Mouse (Mus musculus) hindlimb bud, embryonic 11.5 days (tissue): Measurements from ENCODE around the gene Use1.
"Not testable (repeated sequence)": the region's sequence is repeated elsewhere in the genome, so short reads cannot be mapped to it uniquely, and the experiment has no call there.

Experiments used
- DNase-seq: peaks from one replicate; pipeline ENCODE4 v3.0.0-alpha.2; 2012; ENCODE audit warnings: low read depth, low spot score; ENCODE audit errors: extremely low spot score

The Use1 gene

GRCm38 (mm10) chr8:71366771-71367528 is at the start of gene Use1:
Use1 (plus strand) TSS chr8:71366848.
- peak; percentile 86 for DNase-seq

DNA sequence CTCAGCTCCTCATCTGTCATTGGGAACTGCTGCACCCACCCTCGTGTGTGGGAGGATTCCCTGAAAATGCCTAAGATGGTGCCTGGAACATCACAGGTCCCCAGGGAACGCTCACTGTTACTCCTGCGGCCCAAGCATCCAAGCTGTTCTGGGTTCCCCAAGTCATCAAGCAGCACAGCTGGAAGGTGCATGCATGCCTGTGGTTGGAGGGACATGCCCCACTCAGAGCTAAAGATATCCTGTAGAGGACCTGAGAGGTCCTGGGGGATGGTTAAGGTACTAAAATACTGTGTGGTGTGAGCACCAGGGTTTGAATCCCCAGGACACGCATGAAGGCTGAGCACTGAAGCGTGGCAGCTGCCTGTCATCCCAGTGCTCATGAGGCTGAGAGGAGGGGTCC is 48.0 kb upstream of the Use1 start:
- not testable (repeated sequence) for DNase-seq

DNA sequence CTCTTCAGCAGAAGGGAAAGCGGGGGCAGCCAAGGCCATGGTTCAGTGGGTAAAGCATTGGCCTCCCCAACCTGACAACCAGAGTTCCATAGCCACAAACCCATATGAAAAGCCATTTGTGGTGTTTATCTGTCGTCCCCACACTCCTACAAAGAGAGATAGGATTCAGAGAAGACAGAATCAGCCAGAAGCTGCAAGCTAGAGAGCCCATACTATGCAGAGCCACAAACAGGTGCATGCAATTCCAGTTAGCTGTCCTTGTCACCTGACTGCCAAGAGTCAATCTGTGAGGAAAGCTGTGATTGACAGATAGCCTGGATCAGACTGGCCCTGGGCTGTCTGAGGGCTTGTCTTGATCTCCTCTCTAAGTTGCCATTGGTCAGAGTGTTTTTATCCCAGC is 46.9 kb upstream of the Use1 start:
- not testable (repeated sequence) for DNase-seq

DNA sequence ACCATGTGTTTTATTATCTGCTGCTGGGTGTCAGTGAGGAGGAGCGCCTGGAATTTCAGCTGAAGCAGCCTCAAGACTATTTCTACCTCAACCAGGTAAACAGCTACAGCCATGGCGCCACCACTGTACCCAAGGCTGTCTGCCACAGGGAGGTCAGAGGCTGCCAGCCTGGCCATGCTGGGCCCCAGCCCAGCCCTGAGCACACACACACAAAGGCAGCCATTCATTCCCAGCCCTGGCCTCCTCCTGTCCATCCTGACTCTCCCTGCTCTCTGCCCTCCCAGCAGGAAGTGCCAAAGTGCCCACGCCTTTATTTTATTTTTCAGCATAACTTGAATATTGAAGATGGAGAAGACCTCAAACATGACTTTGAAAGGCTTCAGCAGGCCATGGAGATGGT is 43.7 kb upstream of the Use1 start:
- DNase-seq, result no peak

DNA sequence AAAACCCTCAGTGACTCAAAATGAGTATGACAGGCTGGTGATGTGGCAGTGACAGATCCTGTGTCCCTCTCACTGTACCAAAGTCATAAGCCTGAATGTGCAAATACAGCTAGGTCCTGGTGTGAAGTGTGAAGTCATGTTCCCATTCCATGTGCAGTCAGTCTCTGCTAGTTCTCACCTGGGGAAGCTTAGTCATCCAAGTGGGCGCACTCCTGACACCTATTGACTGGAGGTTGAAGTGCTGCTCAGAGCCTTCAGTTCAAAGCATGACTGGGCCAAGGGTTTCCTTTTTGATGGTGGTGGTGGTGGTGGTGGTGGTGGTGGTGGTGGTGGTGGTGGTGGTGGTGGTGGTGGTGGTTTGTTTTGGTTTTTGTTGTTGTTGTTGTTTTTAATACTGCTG is 41.8 kb upstream of the Use1 start:
- DNase-seq, result no peak

GRCm38 (mm10) chr8:71337834-71338233 is 28.8 kb upstream of the Use1 start:
- not testable (repeated sequence) for DNase-seq

- DNase-seq, result peak; percentile 18
These were observed 26.0 kb upstream of the Use1 start for GRCm38 (mm10) chr8:71340625-71341024.

GRCm38 (mm10) chr8:71346581-71346980 is 20.1 kb upstream of the Use1 start:
- DNase-seq, result no peak

DNA sequence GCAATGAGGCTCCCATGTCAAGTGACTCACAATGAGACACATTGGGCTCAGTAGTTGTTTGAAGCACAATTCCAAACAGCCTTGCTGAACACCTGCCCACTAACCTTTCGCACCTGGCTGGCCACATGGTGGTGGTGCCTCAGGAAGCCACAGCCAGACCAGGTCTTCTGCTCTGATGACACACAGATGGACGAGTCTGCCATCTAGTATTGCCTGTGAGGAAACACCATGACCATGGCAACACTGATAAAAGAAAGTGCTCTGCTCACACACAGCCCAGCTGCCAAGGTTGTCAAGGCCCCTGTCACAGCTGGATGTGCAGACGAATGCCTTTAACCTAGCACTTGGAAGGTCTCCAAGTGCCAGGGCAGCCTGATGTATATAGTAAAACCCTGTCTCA is 15.5 kb upstream of the Use1 start:
- DNase-seq, result no peak

DNA sequence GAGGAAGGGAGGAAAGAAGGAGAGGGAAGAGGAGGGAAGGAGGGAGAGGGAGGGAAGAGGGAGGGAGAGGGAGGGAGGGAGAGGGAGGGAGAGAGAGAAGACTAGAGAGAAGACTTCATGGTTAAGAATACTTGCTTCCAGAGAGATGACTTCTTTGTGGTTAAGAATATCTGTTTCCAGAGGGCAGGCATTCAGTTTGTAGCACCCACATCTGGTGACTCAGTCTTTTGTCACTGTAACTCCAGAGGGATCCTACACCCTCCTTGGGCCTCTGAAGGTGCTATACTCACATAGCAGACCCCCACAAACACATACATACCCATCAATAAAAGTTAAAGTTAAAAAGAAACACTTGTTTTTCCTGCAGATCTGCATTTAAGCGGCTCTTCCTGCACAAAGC is 15.1 kb upstream of the Use1 start:
- DNase-seq, result no peak

DNA sequence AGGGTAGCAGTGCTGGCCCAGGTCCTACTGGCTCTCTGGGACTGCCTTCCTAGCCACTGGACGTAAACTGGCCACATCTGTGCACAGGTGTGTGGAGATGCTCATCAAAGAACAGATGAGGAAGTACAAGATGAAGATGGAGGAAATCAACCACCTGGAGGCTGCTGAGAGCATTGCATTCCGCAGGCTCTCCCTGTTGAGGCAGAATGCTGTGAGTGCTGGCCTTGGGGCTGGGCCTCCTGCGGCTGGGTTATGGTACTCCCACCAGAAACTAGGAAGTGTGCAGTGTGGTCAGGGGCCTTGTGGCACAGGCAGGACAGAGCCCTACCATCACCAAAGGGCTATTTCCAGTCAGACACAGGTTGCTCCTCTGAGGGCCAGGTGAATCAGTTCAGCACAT is 8.6 kb upstream of the Use1 start:
- no peak for DNase-seq

GRCm38 (mm10) chr8:71367529-71368176 is 1.0 kb downstream of the Use1 start:
- DNase-seq, result no peak

DNA sequence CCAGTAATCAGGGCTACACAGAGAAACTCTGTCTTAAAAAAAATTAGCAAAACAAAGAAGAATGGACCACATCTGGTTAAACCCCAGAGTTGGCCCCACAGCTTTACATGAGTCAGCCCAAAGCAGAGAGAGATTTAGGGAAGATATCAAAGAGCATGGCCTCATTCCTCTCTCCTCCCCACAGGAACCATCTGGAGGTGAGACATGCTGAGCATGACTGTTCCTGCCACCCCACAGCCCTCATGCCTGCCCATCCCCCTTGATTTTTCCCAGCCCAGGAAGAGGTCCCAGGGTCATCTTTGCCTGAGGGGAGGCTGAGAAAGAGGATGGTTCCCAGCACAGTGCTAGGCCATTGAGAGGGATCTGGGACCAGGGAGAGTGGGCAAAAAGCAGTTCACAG is 1.7 kb downstream of the Use1 start:
- no peak for DNase-seq

GRCm38 (mm10) chr8:71369040-71369718 is 2.5 kb downstream of the Use1 start:
- DNase-seq, result no peak

DNA sequence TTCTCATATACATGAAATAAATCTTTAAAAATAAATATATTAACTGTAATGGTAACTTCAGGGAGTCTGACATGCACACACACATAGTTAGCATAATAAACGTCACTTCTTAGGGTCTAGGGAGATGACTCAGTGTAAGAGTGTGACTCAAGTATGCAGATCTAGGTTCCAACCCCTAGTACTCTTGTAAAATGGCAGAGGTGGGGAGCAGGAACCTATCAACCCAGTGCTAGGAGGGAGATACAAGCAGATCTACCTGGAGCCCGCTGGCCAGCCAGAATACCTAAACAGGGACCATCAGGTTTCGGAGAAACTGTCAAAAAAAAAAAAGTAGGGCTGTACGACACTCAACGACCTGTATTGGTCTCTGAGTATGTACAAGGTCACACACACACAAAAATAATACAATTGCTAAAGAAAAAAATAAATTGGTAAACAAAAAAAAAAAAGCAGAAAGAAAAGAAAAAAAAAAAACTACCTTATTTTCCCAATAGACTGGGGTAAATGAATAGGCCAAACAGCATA is 4.1 kb downstream of the Use1 start:
- DNase-seq, result no peak

- peak; percentile 96 for DNase-seq
These were observed 4.7 kb downstream of the Use1 start, which contains the start of gene Ocel1 for GRCm38 (mm10) chr8:71371236-71371848. Ocel1 (plus strand) TSS chr8:71371298.

- no peak for DNase-seq
These were observed 5.8 kb downstream of the Use1 start for GRCm38 (mm10) chr8:71372427-71372826.

GRCm38 (mm10) chr8:71373000-71373399 is 6.4 kb downstream of the Use1 start:
- DNase-seq, result no peak

DNA sequence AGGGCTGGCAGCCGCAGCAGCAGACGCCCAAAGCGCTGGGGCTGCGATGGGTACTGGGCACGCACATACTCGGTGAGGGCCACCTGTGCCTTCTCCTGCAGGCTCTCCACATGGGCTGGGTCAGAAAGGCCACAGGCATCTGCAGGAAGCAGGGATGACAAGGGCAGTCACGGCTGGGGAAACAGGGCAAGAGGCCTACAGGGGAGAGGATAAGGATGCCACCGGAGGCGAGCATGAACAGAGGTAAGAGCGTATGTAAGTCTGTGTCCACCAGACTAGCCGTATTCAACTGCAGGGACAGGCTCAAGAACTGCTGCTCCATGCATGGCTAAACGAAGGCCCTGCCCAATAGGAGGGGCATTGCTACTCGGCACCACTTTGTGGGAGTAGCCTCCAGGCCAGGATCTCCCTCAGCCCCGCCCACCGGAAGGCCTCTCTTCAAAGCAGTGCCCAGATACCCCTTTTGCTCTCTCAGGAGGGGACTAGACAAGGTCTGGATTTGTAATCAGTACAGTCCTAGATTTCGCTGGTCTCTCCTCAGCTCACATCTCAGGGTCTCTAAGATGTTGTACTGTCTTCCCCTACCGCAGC is 8.1 kb downstream of the Use1 start:
- DNase-seq, result no peak

DNA sequence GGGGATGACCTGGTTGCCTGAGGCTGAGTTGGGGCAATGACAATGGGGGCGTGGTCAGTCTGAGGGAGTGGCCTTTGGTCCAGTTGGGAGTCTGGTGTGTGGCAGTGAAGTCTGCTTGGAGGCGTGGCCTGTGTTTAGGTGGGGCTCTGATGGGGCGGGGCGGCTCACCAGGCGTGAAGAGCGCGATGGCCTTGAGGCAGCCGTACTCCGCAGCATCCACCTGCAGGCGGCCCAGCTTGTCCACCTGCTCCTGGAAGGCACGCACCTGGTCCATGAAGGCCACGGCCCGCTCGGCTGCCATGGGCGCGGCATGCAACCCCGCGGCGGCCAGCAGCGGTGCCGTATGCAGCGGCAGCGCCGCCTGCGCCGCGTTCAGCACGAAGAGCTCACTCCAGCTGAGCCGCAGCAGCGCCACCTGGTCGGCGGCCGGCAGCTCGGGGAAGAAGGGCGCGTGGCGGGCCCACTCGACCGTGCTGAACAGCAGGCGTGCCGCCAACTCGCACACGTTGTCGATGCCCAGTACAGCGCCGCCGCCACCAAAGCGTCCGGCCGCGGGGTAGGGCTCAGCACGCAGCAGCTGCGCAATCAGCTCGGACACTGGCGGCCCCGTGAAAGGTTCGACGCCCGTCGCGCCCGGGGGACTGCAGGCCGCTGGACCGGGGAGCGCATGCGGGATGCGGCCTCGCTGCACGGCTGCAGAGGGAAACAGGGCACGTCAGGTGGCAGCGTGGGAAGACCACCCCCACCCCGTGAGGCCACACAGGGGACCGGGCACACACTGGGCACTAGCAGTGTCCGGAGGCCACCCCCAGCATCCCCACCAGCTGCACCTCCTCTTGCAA is 9.2 kb downstream of the Use1 start:
- no peak for DNase-seq
